Mouse (Mus musculus) thymus, postnatal 10 days (tissue): Measurements from ENCODE around the gene Gm32687.
"Not testable (repeated sequence)": the region's sequence is repeated elsewhere in the genome, so short reads cannot be mapped to it uniquely, and the experiment has no call there.

Experiments used
- DNase-seq, 2 experiments: peaks; one replicate each; pipeline ENCODE4 v3.0.0; 2021; ENCODE audit warnings: low spot score in 2 of 2

The Gm32687 gene

DNA sequence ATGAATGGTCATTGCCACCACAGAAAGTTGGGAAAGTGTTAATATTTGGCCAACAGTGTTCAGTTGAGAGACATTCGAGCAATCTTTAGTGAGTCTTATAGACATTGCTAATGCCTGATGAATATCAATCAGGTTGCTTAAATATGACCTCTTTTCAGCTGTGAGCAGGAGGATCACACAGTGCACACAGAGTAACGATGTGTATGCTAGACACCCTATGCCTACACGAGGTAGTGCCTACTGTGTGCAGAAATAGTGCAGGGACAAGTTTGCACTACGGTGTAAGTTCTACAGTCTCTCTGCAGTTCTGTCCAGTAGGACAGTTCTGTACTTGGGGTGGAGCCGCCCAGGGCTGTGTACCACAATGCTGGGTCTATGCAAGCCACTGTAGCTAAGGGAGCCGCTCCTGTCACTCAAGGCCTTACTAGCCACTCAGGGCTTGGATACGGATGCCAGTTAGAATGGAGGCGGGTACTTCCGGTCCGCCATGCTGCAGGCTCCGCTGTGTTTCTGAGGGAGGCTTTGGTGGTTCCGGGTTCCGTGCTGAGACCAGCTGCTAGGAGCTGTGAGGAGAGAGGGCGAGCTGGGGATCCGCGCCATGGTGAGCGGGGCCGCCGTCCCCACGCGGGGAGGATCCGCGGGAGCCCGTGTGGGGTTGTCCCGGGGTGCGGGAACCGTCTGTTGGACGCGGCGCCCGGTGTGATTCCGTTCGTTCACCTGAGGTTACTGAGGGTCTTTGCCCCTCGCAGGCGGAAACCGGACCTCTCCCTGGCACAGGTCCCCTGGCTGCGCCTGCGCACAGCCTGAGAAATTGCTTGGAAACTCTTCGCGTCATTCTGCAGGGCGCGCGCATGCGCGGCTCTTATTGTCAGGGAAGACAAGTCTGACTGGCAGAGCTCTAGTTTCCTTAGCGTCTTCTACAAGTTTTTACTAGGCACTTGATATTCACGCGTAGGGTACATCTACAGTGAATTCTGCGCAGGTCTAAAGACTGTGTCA, at the start of gene Gm32687:
Gene Gm32687 (plus strand): TSS at position 526 of the 999 bp plus-strand sequence.
- DNase-seq, result not testable (repeated sequence)

DNA sequence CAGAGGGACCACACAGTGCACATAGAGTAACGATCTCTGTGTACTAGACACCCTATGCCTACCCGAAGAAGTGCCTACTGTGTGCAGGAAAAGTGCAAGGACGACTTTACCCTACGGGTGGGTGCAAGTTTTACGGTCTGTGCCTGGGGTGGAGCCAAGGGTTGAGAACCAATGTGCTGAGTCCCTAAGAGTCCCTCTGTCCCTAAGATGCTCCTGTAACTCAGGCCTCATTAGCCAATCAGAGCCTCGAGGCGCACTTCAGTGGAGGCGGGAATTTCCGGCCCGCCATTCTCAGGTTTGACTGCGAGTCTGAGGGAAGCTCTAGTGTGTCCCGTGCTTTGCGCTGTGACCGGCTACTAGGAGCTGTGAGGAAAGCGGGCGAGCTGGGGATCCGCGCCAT, 17.5 kb upstream of the Gm32687 start:
- not testable (repeated sequence) for DNase-seq

DNA sequence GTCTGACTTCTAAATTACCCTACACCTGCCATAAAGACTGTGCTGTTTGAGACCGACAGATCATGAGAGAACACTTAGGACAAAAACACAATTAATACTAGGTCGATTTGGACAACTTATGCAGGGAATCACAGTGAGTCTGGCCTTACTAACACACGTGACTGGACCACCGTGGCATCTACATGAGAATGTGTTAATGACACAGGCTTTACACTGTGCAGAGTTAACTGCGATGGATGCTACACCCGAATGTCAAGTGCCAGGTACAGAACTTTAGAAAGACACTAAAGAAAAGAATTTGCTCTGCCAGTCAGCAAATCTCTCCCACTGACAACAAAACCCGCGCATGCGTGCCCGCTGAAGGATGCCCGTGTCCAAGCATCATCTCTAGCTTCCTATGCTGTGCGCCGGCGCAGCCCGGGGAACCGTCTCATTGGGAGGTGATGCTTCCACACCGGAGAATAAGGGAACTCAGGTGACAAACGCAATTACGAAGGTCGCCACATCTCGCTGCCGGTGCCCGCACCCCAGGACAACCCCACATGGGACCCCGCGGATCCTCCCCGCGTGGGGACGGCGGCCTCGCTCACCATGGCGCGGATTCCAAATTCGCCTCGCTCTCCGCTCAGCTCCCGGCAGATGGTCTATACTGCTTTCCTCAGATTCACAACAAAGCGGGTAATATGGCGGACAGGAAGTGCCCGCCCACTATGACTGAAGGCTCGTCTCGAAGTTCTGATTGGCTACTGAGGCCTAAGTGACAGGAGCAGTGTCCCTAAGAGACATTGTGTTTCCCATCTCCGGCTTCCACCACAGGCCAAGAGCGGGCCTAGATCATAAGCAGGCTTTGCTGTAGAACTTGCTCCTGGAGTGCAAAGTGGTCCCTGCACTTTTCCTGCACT, 66.4 kb downstream of the Gm32687 start, which contains the start of gene Zfp781:
Gene Zfp781 (minus strand): TSS at position 639 of the 902 bp plus-strand sequence.
- not testable (repeated sequence) for DNase-seq
